Mouse (Mus musculus): ENCODE data around the gene Acsl5. TPM values are rescaled to one million over a fixed set of nuclear protein-coding genes. Genes with fewer than 3 reads are reported as not detected.

Gene Acsl5
- polyA plus RNA-seq, 1 experiment from 2014 or later = 63.2 TPM

DNA sequence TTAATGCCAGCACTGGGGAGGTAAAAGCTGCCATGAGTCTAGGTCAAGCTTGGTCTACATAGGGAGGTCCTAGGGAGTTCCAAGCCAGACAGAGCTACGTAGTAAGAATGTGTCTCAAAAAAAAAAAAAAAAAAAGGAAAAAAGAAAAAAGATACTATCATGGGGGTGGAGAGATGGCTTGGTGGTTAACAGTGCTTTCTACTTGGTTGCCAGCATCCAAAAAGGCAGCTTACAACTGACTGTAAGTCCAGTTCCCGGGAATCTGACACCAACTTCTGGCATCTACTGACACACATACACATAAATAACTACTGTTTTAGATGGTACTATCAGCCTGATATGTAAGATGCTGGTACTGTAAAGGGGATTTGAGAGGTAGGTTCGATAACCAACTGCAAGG lies 42.7 kb upstream of the Acsl5 start:
- TF ChIP-seq EP300 (optimal IDR thresholded peaks at IDR 0.05) = no peak
- TF ChIP-seq CTCF (IDR thresholded peaks at IDR 0.05; ENCODE audit: low read depth) = no peak
- ATAC-seq (ENCODE audit: low FRiP score, low TSS enrichment) (no peak), DNase-seq (ENCODE audit: low spot score) (no peak)
- no peaks in the 10 kb centered on the region for H3K36me3 ChIP-seq (ENCODE audit: control insufficient read depth, insufficient read depth, low read length)
- H3K9me3 ChIP-seq (ENCODE audit: control insufficient read depth, low read length) = no peaks in the 10 kb centered on the region
- no peak overlapping the region for H3K4me3 ChIP-seq (ENCODE audit: low read depth, low read length)
- WGBS = 76% methylated on average over 3 of the region's 3 CpGs
- H3K27ac ChIP-seq (replicated peaks) = no peak overlapping the region
- no peaks in the 10 kb centered on the region for H3K27me3 ChIP-seq (ENCODE audit: control insufficient read depth, insufficient read depth, low read length)
- no peaks in the 10 kb centered on the region for H3K4me1 ChIP-seq (replicated peaks; ENCODE audit: control insufficient read depth, insufficient read depth)
- no peak overlapping the region for H3K9ac ChIP-seq (ENCODE audit: low read length)
- no peak overlapping the region for H3K4me2 ChIP-seq (replicated peaks; ENCODE audit: low read depth)

DNA sequence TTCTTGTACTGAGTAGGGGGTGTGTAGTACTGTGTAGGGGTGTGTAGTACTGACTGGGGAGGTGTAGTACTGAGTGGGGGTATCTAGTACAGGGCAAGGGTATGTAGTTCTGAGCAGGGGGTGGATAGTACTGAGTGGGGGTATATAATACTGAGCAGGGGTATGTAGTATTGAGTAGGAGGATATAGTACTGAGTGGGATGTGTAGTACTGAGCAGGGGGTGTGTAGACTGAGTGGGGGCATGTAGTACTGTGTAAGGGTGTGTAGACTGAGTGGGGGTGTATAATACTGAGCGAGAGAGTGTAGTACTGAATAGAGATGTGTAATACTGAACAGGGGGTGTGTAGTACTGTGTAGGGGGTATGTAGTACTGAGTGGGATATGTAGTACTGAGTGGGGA lies 40.0 kb upstream of the Acsl5 start:
- TF ChIP-seq EP300 (optimal IDR thresholded peaks at IDR 0.05) = no peak
- TF ChIP-seq CTCF (IDR thresholded peaks at IDR 0.05; ENCODE audit: low read depth) = no peak
- 92% methylated on average over 1 of the region's 1 CpGs for WGBS
- Histone ChIP-seq H3K4me2 (replicated peaks; ENCODE audit: low read depth) (no peak overlapping the region), H3K9ac (ENCODE audit: low read length) (no peak overlapping the region), H3K27me3 (ENCODE audit: control insufficient read depth, insufficient read depth, low read length) (no peaks in the 10 kb centered on the region), H3K27ac (replicated peaks) (no peak overlapping the region), H3K36me3 (ENCODE audit: control insufficient read depth, insufficient read depth, low read length) (no peaks in the 10 kb centered on the region), H3K4me1 (replicated peaks; ENCODE audit: control insufficient read depth, insufficient read depth) (no peaks in the 10 kb centered on the region), H3K4me3 (ENCODE audit: low read depth, low read length) (no peak overlapping the region), H3K9me3 (ENCODE audit: control insufficient read depth, low read length) (no peaks in the 10 kb centered on the region)
- DNase-seq (ENCODE audit: low spot score) (no peak), ATAC-seq (ENCODE audit: low FRiP score, low TSS enrichment) (no peak)

DNA sequence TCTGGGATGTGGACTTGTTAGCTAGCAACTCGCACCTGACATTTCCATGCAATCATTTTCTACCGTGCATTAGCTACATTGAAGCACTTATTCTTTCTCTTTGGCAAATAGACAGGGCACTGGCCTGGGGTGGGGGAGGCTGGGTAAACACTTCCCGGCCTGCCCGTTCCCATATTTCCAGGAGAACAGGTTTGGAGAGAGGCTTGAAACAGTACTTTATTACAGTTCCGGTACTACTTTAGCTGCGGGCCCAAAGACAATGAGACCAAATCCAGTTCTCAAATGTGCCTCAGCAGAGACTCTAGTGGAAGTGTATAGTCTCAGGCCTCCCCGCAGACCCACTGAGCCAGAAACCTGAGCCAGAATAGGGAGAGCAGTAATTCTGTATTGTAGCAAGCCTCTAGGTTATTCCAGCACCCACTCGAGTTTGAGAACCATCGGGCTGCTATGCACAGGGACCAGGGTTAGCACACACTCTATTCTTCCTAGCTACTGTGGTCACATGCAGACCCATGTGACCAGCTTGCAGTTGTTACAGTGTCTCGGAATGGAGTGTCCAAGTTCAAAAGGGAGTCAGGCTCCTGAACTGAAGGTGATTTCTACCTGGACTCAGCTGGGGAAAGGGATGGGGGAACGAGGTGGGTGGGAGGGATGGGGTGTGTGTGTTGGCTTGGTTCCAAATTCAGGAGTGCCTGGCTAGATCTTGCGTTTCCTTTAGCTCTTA lies 38.0 kb upstream of the Acsl5 start:
- Histone ChIP-seq H3K36me3 (ENCODE audit: control insufficient read depth, insufficient read depth, low read length) (no peaks in the 10 kb centered on the region), H3K4me1 (replicated peaks; ENCODE audit: control insufficient read depth, insufficient read depth) (0 out of 2 replicates have a peak, but pooled peaks cover 2% of the 10 kb centered on the region), H3K4me3 (ENCODE audit: low read depth, low read length) (no peak overlapping the region), H3K9me3 (ENCODE audit: control insufficient read depth, low read length) (no peaks in the 10 kb centered on the region), H3K4me2 (replicated peaks; ENCODE audit: low read depth) (no peak overlapping the region), H3K9ac (ENCODE audit: low read length) (no peak overlapping the region), H3K27me3 (ENCODE audit: control insufficient read depth, insufficient read depth, low read length) (no peaks in the 10 kb centered on the region), H3K27ac (replicated peaks) (peak overlapping the region; percentile 83)
- peak; percentile 67 for DNase-seq (ENCODE audit: low spot score)
- peak; percentile 70 for ATAC-seq (ENCODE audit: low FRiP score, low TSS enrichment)
- TF ChIP-seq EP300 (optimal IDR thresholded peaks at IDR 0.05) (no peak), CTCF (IDR thresholded peaks at IDR 0.05; ENCODE audit: low read depth) (no peak)
- WGBS = 41% methylated on average over 12 of the region's 12 CpGs

DNA sequence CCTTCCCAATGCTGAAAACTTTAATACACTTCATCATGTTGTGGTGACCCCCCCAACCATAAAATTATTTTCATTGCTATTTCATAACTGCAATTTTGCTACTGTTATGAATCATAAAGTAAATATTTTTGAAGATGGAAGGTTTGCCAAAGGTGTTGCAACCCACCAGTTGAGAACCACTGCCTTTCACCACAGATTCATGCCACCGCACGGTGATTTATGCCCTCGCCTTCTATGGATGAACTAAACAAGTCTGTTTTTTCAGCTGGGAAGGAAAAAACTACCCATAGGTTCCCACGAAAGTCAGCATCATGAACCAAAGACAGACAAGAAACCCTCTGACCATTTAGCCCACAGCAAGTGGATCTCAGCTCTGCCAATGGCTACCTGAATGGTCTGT lies 34.9 kb upstream of the Acsl5 start:
- H3K9me3 ChIP-seq (ENCODE audit: control insufficient read depth, low read length) = no peaks in the 10 kb centered on the region
- peak overlapping the region; percentile 45; the same call in 1 of the 2 replicates for H3K27ac ChIP-seq (replicated peaks)
- no peak for TF ChIP-seq CTCF (IDR thresholded peaks at IDR 0.05; ENCODE audit: low read depth)
- no peak for TF ChIP-seq EP300 (optimal IDR thresholded peaks at IDR 0.05)
- no peaks in the 10 kb centered on the region for H3K27me3 ChIP-seq (ENCODE audit: control insufficient read depth, insufficient read depth, low read length)
- no peaks in the 10 kb centered on the region for H3K36me3 ChIP-seq (ENCODE audit: control insufficient read depth, insufficient read depth, low read length)
- no peak overlapping the region for H3K9ac ChIP-seq (ENCODE audit: low read length)
- DNase-seq (ENCODE audit: low spot score) = no peak
- no peak overlapping the region for H3K4me3 ChIP-seq (ENCODE audit: low read depth, low read length)
- H3K4me1 ChIP-seq (replicated peaks; ENCODE audit: control insufficient read depth, insufficient read depth) = 0 out of 2 replicates have a peak, but pooled peaks cover 3% of the 10 kb centered on the region
- no peak for ATAC-seq (ENCODE audit: low FRiP score, low TSS enrichment)
- 60% methylated on average over 4 of the region's 4 CpGs for WGBS
- no peak overlapping the region for H3K4me2 ChIP-seq (replicated peaks; ENCODE audit: low read depth)

DNA sequence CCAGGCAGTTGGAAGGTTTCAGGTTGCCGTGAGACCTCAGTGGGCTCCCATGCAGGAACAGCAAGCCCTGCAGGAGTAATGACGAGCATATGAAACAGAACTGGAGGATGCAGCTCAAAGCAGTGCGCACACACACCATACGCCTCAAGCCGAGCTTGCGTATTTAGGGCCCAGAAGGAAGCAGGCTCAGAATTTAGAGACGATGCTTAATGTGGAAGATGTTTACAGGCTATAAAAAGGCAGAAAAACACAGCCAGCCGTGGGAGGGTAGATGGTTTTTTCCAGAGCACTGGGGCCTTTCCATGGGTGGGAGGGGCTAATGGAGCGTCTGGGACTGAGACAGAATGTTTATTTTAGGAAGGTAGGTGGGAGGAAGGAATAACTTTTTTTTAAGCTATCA lies 34.4 kb upstream of the Acsl5 start:
- 64% methylated on average over 9 of the region's 9 CpGs for WGBS
- TF ChIP-seq CTCF (IDR thresholded peaks at IDR 0.05; ENCODE audit: low read depth) = no peak
- TF ChIP-seq EP300 (optimal IDR thresholded peaks at IDR 0.05) = no peak
- Histone ChIP-seq H3K27me3 (ENCODE audit: control insufficient read depth, insufficient read depth, low read length) (no peaks in the 10 kb centered on the region), H3K4me1 (replicated peaks; ENCODE audit: control insufficient read depth, insufficient read depth) (0 out of 2 replicates have a peak, but pooled peaks cover 3% of the 10 kb centered on the region), H3K36me3 (ENCODE audit: control insufficient read depth, insufficient read depth, low read length) (no peaks in the 10 kb centered on the region), H3K9ac (ENCODE audit: low read length) (no peak overlapping the region), H3K27ac (replicated peaks) (peak overlapping the region; percentile 45; the same call in 1 of the 2 replicates), H3K4me3 (ENCODE audit: low read depth, low read length) (no peak overlapping the region), H3K9me3 (ENCODE audit: control insufficient read depth, low read length) (no peaks in the 10 kb centered on the region), H3K4me2 (replicated peaks; ENCODE audit: low read depth) (no peak overlapping the region)
- ATAC-seq (ENCODE audit: low FRiP score, low TSS enrichment) (no peak), DNase-seq (ENCODE audit: low spot score) (no peak)

DNA sequence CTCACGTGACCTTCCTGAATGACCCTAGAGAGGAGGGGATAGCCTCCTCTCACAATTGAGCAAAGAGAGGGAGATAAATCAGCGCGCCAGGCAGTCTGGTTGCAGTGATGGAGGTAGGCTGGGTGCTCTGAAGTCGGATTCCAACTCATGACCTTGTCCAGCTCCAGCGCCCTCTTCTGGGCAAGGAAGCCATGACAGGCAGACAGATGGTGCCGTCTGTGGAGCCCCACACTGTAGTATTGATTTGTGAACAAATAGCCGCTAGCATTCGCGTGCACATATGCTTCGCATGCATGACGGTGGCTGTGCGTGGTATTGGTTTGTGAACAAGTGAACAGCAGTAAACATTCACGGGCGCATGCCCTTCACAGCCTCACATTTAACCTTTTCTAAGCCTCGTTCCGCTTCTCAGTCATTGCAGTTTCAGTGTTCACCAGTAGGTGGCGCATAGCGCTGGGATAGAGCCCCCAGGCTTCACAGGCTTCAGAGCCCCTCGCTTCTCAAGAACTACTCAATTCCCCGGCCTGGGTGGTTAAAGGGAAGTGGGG lies 33.5 kb upstream of the Acsl5 start:
- no peaks in the 10 kb centered on the region for H3K27me3 ChIP-seq (ENCODE audit: control insufficient read depth, insufficient read depth, low read length)
- H3K9me3 ChIP-seq (ENCODE audit: control insufficient read depth, low read length) = no peaks in the 10 kb centered on the region
- H3K27ac ChIP-seq (replicated peaks) = peak overlapping the region; percentile 75; the same call in 1 of the 2 replicates
- ATAC-seq (ENCODE audit: low FRiP score, low TSS enrichment) = peak; percentile 55
- H3K9ac ChIP-seq (ENCODE audit: low read length) = peak overlapping the region; percentile 52
- H3K4me2 ChIP-seq (replicated peaks; ENCODE audit: low read depth) = peak overlapping the region; percentile 64
- no peaks in the 10 kb centered on the region for H3K36me3 ChIP-seq (ENCODE audit: control insufficient read depth, insufficient read depth, low read length)
- H3K4me1 ChIP-seq (replicated peaks; ENCODE audit: control insufficient read depth, insufficient read depth) = 0 out of 2 replicates have a peak, but pooled peaks cover 3% of the 10 kb centered on the region
- peak overlapping the region; percentile 43 for H3K4me3 ChIP-seq (ENCODE audit: low read depth, low read length)
- DNase-seq (ENCODE audit: low spot score) = peak; percentile 84
- TF ChIP-seq CTCF (IDR thresholded peaks at IDR 0.05; ENCODE audit: low read depth) = peak; percentile 89
- no peak for TF ChIP-seq EP300 (optimal IDR thresholded peaks at IDR 0.05)
- 4% methylated on average over 20 of the region's 20 CpGs for WGBS
